Mouse (Mus musculus) B cell, adult 2 months (primary cell): ENCODE results near the gene Aipl1.

Experiments used
- DNase-seq, 2 experiments: peaks; one replicate each; pipeline ENCODE4 v3.0.0; 2022

The Aipl1 gene

GRCm38 (mm10) chr11:72037409-72037808 is at the start of gene Aipl1:
Aipl1 (minus strand) TSS chr11:72037509.
- DNase-seq, result no peak

- no peak for DNase-seq
Observed at GRCm38 (mm10) chr11:72086251-72087046, 49.1 kb upstream of the Aipl1 start.

GRCm38 (mm10) chr11:72084337-72084736 is 47.0 kb upstream of the Aipl1 start:
- no peak for DNase-seq

DNA sequence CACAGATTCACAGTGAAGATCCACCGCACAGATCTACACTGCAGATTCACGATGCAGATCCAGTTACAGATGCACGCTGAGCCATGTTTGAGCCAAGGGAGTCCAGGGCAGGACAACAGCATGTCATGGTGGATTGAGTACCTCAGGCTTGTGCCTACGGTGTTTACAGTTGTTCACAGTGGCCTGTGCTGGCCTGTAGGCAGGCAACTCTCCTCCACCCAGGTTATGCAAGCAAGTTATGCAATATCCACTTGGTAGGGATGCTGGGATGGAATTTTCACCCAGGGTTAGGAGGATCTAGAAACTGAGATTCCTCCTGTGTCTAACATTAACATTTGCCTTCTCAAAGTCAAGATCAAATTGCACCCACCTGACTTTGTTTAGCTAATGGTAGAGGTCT is 45.3 kb upstream of the Aipl1 start:
- no peak for DNase-seq

- no peak for DNase-seq
Observed at GRCm38 (mm10) chr11:72080461-72080860, 43.2 kb upstream of the Aipl1 start.

GRCm38 (mm10) chr11:72078647-72079046 is 41.3 kb upstream of the Aipl1 start:
- DNase-seq, result no peak

DNA sequence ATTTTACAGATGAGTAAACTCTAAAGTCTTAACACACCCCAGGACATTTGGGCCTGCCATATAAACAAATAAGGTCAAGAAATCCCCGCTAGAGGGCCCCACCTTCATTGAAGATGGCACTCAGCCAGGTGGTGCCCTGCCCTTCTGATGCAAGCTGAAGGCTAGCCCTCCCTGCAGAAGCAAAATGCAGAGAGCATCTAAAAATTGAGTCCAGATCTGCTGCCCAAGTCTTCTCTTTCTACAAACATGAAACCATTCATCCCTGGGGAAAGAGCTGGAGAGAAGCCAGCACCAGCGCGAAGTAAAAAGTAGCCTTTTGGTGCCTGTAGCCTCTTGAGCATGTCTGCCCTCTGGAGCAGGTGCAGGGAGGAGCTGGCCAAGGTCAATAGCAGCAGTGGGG is 40.7 kb upstream of the Aipl1 start:
- DNase-seq, result no peak

- DNase-seq, result no peak
Observed at GRCm38 (mm10) chr11:72074230-72074629, 36.9 kb upstream of the Aipl1 start.

DNA sequence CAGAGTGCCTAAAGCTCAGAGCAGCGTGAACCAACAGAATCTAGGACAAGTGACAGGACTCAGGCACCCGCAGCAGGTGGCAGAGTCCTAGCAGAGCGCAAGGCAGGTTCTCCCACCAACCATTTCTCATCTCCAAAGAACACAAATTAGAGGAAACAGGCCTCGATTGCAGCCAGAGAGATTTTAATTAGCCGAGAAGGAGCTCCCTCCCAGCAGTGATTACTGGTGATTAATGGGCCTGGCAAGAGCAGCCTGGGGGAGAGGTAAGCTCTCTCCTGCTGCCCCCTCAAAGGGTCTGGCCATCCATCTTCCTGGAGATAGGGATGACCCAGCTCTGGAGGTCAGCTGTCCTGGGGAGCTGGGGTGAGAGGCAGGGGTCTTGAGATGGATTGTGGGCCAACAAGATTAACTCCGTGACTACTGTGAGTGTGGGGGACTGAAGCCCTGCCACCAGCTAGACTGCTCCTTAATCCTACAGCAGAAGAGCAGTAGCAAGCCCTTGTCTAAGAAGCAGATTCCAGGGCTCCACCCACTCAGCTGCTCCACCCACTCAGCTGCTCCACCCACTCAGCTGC is 35.1 kb upstream of the Aipl1 start:
- no peak for DNase-seq

GRCm38 (mm10) chr11:72070733-72071132 is 33.4 kb upstream of the Aipl1 start:
- no peak for DNase-seq

DNA sequence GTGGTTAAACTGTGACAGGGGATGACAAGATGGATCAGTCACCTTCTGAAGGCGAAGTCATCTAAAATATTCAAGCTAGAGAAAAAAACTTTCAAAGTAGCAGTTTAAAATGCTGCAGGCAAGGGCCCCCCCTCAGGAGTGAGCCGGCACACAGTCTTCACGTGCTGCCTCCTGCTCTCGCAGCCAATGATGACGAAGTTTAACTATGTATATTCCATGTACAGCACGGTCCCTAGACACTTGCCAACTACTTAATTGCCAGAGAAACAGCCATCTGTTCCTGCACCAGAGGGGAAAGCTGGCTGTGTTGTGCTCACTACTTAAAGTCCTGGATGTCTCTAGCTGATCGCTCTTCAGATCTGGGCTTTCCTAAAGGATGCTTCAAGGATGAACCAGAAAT is 30.7 kb upstream of the Aipl1 start:
- no peak for DNase-seq

DNA sequence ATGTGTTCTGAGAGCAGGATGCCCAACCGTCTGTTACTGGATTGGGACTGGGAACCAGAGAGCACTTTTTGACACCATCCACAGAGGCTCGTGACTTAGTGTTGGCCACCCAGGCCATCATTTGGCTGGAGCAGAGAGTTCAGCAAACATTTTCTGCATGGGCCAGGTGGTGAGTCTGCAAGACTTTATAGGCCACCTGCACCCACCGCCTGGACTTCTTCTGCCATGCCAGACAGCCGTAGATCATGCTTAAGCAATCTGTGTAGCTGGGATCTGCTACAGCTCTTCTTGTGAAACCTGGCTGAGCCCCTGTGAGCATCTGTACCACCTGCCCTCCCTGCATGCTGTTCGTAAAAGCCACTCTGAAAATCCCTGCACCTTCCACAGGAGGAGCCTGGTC is 30.0 kb upstream of the Aipl1 start:
- DNase-seq, result no peak

DNA sequence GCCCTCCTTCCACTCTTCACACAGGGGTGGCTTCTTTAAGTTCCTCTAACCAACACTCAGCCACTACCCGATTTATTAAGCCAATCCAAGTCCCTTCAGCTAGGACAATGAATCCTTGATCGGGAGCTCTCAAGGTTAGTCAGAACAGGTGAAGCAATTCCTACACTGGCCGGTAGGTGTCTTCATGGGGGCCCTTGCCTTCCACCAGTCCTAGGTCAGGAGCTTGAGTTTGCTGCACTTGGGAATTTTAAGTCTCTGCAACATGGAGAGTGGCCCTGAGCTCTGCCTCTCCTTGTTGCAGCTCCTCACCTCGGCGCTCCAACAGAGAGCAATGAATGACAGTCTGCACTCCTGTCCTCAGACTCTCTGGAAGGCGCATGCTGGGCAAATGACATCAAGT is 29.0 kb upstream of the Aipl1 start:
- peak; percentile 8 to 23 for DNase-seq

DNA sequence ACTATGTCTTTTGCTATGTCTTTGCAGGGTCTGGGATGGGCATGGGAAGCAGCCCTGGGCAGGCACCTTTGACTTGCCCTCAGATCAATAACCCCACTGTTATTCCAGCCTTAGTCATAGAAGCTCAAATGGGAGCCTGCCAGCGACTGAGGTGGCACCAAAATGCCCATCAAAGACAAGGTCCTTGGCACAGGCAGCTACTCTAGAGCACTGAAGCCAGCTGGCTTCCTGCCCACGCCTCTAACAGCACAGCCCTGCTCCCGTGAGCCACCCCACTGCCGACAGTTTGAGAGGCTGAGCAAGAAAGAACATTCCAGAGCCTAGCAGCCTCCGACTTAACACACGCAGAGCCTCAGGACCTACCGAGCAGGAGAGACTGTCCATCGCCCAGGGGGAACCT is 27.8 kb upstream of the Aipl1 start:
- no peak for DNase-seq

- no peak for DNase-seq
Observed at GRCm38 (mm10) chr11:72064414-72064813, 27.1 kb upstream of the Aipl1 start.

GRCm38 (mm10) chr11:72061093-72061620 is 23.8 kb upstream of the Aipl1 start:
- DNase-seq, result no peak

- no peak for DNase-seq
Observed at GRCm38 (mm10) chr11:72060416-72060815, 23.1 kb upstream of the Aipl1 start.

GRCm38 (mm10) chr11:72057166-72057565 is 19.9 kb upstream of the Aipl1 start:
- no peak for DNase-seq

GRCm38 (mm10) chr11:72055176-72055575 is 17.9 kb upstream of the Aipl1 start:
- no peak for DNase-seq

DNA sequence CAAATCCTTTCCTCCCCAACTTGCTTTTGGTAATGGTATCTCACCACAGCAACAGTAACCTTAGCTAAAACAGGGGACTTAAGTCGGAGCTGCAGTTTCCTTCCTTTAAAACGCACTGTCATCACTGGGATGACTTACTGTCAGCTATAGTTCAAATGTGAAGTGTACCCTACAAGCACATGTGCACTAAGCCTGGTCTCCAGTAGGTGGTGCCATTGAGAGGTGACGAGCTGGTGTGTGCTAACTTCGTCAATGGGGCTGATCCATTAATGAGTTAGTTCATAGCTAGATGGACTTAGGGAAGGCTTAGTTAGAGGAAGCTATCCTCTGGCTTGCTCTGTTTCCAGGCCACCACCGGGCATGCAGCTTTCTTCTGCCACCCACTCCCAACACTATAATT is 15.3 kb upstream of the Aipl1 start:
- DNase-seq, result peak; percentile 58 to 63

- DNase-seq, result no peak
Observed at GRCm38 (mm10) chr11:72052221-72052620, 14.9 kb upstream of the Aipl1 start.

DNA sequence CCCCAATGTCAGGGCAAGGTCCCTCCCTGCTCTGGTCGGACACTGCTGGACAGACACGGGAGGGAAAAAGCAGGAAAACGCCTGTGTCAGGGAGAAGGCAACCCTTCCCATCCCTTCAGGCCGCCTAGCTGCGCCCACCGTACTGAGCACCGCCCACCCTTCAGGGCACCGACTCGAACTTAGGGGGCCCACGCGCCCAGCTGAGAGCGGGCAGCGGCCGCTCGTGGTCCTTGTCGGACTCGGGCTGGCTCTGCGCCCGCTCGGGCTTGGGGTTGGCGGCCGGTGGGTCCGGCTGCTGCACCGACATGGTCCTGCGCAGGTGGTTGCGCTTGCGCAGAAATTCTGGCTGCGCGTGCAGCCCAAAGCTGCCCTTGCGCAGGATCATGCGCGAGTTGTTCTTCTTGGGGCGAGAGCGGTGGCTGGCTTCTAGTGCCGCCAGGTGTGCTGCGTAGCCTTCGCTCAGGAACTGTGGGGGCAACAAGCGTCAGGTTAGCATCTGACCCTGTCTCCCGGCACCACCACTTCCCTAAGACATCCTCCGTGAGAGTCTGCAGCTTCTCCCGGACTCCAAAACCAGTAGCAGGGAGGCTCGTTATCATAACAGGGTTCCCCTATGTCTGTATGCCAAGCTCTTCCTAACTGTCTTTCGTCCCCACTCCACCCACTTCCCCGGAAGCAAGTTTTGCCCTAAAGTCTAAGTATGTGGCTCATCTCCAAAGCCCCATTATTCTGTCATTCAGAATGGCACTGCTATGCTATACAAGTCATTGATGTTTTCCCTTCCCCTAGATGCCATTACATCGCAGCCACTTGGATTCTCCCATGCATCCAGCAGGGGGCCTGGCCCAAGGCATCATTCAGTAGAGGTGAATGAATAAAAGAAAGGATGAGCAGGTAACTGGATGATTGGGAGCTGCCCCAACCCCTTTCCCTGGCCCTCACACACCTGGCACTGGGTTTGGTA is 13.9 kb upstream of the Aipl1 start:
- no peak for DNase-seq

DNA sequence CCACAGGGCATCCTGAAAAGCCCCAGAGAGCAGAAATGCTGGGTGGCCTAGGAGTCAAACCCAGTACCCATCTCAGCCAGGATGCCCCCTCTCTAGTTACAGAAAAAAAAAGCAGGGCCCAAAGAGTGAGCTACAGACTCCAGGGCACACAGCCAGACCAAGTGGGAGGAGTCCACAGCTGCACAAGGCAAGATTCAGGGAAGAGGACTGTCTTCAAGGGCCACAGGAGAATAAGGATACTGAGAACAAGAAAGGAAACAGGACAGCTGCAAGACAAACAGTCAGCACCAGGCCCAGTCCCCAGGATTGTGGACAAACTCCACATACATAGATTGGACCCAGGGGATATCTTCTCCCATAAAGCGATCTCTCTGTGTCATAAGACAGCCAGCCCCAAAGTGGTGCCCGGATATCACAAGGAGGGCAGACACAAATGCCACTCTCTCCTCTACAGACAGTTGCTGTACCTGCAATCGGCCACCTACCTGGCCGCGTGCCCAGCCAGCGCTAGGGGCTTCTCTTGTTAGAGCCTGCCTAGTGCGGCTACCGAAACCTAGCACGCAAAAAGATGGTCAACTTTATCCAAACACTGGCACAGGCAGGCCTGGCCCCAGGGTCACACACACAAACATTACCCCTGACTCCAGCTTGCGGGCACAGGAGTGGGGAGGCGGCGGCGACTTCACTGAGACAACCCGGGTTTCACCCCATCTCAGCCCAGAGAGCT is 13.0 kb upstream of the Aipl1 start:
- no peak for DNase-seq
